Mouse (Mus musculus): ENCODE results near the gene Gabpb1.

- no peak for TF ChIP-seq CTCF (IDR thresholded peaks at IDR 0.05; ENCODE audit: low read depth)
- TF ChIP-seq EP300 (IDR thresholded peaks at IDR 0.05; ENCODE audit: low read depth): no peak
Measured at GRCm38 (mm10) chr2:126691290-126691689, 15.2 kb upstream of the Gabpb1 start.
